Mouse (Mus musculus) kidney, postnatal 25 days (tissue): Measurements from ENCODE around the gene Akr1c13.
"Not testable (repeated sequence)": the region's sequence is repeated elsewhere in the genome, so short reads cannot be mapped to it uniquely, and the experiment has no call there.

Source experiments
- DNase-seq, 2 experiments: peaks; one replicate each; pipeline ENCODE4 v3.0.0; 2021; ENCODE audit warnings: mixed read lengths in 2 of 2

Gene Akr1c13

DNA sequence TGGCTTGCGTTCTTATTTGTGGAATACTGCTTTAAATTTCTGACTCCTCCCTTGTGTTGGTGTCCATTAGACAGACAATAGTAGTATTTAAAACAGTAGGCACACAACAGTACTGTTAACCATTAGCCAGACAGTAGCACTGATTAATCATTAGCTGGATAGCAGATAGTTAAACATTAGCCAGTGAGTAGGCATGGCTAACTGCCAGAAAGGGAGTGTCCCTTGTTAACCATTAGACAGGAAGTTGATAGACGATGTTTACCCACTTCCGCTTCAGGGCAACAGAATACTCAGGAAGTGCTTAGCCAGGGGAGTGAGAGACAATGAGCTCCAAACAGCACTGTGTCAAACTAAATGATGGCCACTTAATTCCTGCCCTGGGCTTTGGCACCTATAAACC lies at the start of gene Akr1c13:
Gene Akr1c13, plus strand, starts transcription at position 247 of the 400 bp plus-strand sequence.
- DNase-seq: peak; percentile 42 to 55

DNA sequence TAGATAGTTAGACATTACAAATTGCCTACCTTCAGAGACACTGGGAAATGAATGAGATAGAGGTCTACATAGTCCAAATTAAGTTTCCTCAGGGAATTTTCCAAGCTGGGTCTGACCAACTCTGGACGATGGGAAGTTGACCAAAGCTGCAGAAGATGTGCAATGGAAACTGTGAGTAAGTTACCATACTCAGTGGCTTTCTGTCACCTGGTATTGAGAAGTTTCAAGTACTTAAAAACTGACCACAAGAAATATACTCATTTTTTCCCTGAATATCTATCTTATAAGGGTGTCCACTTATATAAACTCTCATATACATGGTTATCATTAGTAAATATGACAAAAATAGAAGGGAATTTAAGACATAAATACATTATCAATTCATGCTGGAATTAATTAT lies 46.7 kb upstream of the Akr1c13 start:
- no peak for DNase-seq

DNA sequence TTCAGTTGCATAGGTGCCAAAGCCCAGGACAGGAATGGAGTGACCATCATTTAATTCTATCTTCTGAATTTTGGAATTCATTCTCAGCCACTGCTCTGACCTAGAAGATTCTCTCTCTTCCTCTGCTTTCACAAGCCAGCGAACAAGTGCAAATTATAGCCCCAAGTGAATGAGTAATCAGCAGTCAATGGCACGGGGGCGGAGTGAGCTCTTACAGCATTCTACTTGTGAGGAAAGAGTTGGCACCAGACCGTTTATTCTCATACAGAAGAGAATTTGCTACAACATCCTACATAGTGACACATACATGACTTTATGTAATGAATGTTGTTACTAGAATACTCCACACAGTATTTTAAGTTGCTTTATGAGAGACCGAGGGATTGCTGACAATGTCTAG lies 40.4 kb upstream of the Akr1c13 start, which contains the start of gene Akr1c18:
Gene Akr1c18, minus strand, starts transcription at position 137 of the 400 bp plus-strand sequence.
- DNase-seq: peak in 1 of 2 experiments; percentile 16

DNA sequence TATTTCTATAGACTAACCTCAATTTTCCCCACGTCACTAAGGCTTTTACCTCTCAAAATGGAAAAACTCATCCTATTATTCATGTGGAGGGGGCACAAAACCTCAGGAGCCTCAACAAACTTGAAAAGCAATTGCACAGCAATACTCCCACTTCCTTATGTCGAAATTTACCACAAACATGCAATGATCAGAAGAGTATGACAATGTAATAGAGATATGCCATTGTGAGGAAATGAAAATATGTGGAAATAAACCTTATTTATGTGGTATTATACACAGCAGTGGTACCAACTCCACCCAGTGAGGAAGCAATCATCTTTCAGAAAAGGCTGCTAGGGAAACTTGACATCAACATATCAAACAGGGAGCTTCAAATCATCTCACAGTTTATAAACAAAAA lies 38.0 kb upstream of the Akr1c13 start:
- DNase-seq: no peak

- DNase-seq: no peak
Observed at GRCm38 (mm10) chr13:4153593-4153992, 37.4 kb upstream of the Akr1c13 start.

- no peak for DNase-seq
Observed at GRCm38 (mm10) chr13:4155286-4155685, 35.7 kb upstream of the Akr1c13 start.

- DNase-seq: no peak
Observed at GRCm38 (mm10) chr13:4168006-4168405, 22.9 kb upstream of the Akr1c13 start.

DNA sequence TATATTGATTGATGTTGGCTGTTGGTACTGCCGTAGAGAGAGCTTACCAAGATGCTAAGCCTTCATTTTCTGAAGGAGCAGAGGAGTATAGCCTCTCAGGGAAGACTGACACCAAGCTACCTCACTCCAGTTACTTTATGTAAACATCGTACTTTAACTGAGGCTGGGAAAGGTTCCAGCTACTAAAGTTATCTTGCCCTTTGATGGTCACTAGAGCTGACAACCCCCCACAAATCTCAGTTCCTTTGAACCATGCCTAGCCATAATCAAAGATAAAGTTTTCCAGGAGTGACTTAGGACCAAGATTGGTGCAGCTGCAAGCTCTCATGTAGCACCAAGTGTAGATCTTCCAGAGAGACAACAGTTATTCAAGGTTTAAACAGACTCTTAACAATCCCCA lies 18.0 kb upstream of the Akr1c13 start:
- no peak for DNase-seq

GRCm38 (mm10) chr13:4181321-4181720 lies 9.6 kb upstream of the Akr1c13 start:
- not testable (repeated sequence) for DNase-seq

DNA sequence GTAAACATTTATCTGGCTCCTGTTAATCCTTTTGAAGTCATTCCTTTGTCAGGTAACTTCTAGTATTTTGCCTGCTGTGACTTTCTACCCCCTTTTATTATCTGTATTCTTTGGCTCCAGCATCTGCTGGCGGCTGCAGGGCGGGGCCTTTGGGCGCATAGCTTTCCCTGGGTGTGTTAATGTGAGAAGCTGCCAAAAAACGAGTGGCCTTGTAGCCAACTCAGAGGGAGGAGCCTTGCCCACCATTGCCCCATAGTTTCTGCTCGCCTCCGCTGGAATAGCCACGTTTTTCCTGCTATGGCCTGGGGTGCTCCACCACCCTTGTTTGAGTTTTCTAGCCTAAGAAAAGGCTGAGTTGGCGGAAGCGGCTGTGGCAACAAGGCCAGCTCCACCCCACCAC lies 7.8 kb upstream of the Akr1c13 start:
- DNase-seq: no peak

- DNase-seq: peak; percentile 37 to 49
Observed at GRCm38 (mm10) chr13:4186641-4187411, 4.1 kb upstream of the Akr1c13 start.

DNA sequence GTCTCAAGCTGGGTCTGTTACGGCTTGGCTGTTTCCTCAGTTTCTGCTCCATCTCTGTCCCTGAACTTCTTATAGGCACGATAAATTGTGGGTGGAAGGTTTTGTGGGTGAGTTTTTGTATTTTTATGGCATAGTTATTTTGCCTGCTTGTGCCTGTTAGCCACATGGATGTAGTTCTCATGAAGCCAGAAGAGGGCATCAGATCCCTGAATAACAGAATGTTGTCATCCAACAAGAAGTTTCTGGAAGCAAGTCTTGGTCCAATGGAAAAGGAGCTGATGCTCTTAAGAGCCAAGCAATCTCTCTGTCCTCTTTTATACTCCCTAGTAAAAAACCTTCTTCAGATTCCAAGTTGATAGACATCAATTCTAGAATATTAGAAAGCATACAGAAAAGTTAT lies 2.8 kb upstream of the Akr1c13 start:
- DNase-seq: peak in 1 of 2 experiments; percentile 49

GRCm38 (mm10) chr13:4192511-4192910 lies 1.6 kb downstream of the Akr1c13 start:
- no peak for DNase-seq

- DNase-seq: no peak
Observed at GRCm38 (mm10) chr13:4206147-4206903, 15.4 kb downstream of the Akr1c13 start.

DNA sequence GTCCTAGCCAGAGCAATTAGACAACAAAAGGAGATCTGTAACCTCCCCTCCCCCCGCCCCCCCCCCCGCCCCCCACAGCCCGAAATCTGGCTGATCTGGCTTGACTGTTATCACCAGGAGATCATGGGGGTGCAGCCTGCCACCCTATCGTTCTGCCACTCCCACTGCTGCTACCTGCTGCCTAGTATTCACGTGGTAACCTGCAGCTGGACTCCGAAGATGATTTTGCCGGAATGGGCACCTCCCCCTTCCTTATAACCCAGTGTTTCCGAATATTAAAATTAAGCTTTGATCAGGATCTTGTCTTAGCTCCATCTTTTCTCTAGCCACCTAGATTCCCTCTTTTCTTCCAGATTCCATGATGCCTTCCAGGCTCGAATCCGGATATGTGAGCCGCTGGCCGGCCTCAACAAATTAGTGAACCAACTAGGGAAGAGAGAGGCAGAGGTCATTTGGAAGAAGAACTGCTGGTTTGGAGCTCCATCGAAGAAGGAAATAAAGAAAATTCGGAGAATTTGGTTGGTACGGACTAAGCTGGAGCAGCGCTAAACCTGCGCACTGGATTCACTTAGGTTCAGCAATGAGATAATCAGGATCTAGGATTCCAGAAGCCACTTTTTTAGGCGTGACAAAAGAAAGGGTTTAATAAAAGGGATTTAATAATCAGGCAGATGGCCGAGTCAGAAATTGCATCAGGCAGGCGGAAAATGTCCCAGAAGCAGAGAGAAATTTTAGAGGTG lies 20.8 kb downstream of the Akr1c13 start:
- DNase-seq: no peak

DNA sequence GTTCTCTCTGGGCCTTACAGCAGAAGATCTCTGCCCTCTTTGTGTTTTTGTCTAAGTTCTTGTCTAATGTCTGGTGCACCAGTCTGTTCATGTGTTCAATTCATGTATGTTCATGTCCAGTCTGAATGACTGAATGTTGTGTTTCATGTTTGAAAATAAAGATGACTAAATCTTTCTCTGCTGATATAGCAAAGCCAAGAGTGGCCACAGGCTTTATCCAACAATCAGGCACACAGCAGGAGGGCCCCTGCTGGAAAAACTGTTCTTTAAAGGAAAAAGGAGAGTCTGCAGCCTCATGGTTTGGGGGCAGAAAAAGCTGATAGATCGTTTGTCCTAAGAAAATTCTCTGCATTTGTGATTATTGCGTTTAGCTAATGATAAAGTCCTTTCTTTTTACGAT lies 21.4 kb downstream of the Akr1c13 start:
- no peak for DNase-seq

DNA sequence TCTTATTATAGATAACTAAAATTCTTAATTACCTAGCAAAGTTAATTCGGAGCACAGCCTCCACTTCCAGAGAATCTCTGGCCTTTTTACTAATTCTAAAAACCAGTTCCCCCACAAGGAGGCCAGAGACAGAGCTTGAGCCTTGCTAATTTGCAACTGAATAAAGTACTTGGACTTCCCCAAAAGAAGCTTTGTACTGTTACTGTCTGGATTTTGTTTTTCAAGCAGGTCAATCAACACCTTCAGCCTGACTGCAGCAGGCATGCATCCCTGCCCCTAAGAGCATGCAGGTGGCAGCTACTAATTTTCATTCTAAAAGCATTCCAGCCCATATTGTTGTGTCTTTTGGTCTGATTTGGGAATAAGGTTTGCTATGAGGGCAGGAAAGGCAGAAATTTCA lies 24.5 kb downstream of the Akr1c13 start:
- DNase-seq: not testable (repeated sequence)

DNA sequence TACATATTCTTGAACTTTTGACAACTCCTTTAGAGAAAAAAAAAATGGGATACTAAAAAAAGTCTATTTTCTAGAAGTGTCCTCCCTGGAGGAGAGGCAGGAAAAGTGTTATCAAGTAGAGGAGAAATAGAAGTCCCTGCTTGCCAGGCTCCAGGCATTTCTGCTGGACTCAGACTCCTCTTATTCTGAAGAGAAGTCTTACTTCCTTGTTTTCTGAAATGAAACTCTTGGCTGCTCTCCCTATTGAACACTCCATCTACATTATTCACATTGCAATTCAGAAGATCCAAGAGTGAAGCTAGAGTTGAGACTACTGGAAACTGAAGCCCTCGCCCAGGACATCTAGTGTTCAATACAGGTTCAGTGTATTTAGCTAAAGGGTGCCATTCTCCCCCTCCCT lies 37.5 kb downstream of the Akr1c13 start, which contains the start of gene Akr1c19:
Gene Akr1c19, plus strand, starts transcription at position 260 of the 400 bp plus-strand sequence.
- DNase-seq: no peak

DNA sequence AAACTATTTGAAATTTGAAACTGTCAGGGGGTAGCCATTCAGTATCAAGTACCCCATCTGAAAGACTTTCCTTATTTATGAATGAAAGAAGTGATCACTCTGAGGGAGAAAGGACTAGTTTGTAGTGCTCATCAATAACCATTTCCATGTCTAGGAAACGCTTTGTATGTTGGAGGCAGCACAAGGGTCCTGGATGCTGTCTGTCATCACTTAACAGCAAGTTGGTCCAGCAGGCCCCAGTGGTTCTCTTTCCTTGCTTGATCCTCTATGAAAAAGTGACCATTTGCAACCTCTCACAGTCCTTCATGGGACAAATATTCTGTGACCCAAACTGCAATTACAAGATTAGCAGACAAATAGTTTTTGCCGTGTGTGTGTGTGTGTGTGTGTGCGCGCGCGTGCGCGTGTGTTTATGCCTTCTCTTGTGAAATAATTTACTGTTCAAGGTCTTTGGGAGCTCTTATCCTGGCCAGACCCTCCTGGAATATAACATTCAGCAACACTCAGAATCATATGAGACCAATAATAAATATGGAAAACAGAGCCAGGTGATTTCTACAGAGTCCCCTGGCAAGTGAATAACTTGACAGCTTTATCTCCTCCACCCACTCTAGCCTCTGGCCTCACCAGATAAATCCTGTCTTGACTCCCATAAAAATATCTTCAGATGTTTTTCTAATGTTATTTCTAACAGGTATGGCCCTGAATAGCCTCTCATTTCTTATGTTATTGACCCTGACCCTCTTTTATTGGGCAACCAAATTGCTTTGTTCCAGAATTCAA lies 40.1 kb downstream of the Akr1c13 start:
- DNase-seq: no peak

DNA sequence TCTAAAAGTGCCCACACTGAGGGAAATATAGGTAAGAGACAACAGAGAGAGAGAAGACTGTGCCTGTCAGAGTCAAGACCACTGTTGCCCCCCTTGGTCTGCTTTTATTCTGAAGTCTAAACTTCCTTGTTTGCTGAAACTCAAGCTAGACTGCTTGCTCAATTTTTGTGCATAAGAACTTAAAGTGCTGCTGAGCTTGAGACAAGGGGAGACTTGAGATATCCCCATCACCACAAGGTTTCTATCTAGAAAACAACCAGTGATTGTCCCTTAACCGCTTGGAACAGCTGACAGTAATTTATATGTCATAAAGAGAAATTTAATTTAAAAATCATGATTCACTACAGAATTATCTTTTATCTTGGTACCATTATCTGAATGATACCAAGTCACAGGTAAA lies 42.2 kb downstream of the Akr1c13 start:
- DNase-seq: no peak

- DNase-seq: peak; percentile 74 to 83
Observed at GRCm38 (mm10) chr13:4233536-4234172, 42.7 kb downstream of the Akr1c13 start.
